Mouse (Mus musculus) MEL-GATA-1-ER (cell line): ENCODE measurements around the gene Tgfbr3.

ENCODE experiments used
- DNase-seq: peaks from one replicate; pipeline ENCODE4 v3.0.0-alpha.2; 2012; ENCODE audit warnings: low read depth; ENCODE audit errors: extremely low read depth

The Tgfbr3 gene

GRCm38 (mm10) chr5:107086166-107086565 lies 203.3 kb downstream of the Tgfbr3 start:
- no peak for DNase-seq

DNA sequence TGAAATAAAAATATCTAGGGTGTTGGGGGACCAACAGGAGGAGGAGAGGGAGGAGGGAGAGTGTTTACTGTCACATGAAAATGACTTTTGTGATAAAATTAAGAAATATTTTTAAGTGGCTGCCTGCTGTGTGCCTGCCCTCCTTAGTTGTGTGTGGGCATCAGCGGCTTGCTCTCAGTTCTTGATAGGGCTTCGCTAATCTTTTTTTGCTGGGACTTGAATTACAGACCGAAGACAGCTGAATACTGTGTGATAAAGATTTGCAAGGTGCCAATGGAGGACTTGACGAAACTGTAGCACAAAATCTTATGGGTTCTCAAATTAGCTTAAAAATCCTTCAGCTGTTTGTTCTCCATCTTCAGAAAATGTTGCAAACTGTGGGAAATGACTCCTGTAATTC lies 205.0 kb downstream of the Tgfbr3 start:
- no peak for DNase-seq

DNA sequence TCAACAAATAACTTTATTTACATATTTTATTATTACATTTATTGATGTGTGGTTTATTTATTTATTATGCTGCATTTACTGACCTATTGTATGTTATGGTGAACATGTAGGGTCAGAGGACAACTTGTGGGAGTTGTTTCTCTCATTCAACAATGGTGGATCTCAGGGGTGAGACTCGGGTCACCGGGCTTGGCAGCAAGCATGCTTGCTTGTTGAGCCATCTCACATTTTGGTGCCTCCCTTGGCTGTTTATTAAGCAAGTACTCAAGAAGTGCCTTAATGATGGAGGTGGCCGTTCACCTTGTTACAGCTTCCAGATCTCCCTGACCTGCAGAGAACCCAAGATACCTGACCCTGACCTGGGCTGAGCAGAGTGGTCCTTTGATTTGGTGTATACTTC lies 207.4 kb downstream of the Tgfbr3 start:
- DNase-seq = no peak

GRCm38 (mm10) chr5:107080986-107081624 lies 208.3 kb downstream of the Tgfbr3 start:
- no peak for DNase-seq

GRCm38 (mm10) chr5:107079920-107080319 lies 209.5 kb downstream of the Tgfbr3 start:
- no peak for DNase-seq

DNA sequence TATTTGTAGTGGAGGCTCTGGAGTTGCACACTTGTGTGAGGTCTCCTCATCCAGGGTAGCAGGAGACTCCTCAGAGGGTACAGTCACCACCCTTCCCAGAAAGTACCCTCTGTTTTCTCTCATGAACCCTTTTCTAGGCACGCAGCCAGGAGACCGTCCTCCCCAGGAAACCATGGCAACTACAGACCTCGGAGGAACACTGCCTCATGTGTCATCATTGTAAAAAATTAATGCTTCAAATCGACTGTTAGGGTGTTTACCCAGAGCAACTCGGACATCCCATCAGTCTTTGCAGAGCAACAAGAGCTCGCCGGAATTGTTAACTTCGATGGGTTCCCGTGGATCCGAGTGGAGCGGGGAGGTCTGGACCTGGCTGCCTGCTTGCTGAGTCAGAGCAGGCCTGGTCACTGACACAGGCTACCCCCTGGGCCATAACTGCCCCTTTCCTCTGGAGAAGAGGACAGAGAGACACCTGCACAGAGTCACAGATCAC lies 210.2 kb downstream of the Tgfbr3 start:
- DNase-seq = no peak

DNA sequence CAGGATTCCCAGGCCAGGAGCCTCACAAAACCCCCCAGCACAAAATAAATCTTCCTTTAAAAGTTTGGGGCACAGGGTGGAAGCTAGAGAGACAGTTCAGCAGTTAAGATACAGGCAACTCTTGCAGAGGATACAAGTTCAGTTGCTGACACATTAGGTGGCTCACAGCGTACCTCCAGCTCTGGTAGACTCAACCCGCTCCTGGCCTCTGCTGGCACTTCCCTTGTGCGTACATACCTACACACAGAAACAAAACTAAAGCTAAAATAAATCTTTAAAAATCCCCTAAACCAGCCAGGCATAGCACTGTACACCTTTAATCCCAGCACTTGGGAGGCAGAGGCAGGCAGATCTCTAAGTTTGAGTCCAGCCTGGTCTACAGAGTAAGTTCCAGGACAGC lies 211.1 kb downstream of the Tgfbr3 start:
- DNase-seq = no peak

DNA sequence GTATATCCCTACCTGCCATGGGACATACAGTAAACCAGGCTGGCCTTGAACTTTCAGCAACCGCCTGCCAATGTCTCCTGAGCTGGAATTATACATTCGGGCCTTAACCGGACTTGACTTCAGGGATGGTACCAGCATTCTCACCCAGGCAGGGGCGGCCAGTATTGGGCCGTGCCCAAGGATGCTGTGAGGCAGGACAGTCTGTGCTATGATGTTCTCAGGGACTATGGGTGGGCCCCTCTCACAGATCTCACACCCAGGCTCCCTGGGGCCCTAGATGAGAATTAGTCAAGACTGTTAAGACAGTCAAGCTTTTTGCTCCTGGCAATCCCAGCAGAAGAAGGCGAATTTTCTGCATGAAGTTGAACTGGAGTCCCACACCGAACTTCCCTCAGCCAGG lies 211.5 kb downstream of the Tgfbr3 start:
- DNase-seq = no peak

DNA sequence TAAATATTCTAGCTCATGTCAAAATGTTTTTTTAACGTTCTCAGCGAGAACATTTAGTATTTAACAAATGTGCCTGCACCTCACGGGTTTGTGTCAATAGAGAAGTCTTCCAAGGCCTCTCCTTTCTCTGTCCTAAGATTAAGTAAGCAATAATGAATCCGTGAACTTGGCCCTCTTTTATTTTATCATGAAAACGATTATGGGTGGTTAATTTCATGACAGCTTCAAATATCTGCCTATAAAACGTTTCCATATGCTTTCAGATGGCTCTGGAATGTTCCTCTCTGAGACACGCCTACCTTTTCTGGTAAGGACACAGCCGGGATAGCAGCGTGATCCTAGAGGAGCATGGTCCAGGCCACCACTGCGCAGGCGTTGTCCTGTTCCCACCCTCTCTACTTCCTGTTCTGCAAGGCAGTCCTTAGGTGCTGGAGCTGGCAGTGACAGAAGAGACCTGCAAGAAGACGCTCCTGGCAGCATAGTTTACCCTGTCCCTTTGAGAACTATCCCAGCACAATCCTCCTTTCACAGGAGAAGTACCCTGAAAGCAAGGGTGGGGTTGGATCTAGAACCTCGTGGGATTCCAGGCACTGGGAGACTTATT lies 214.3 kb downstream of the Tgfbr3 start:
- peak; percentile 54 for DNase-seq

GRCm38 (mm10) chr5:107074350-107074749 lies 215.1 kb downstream of the Tgfbr3 start:
- DNase-seq = no peak

GRCm38 (mm10) chr5:107073536-107073935 lies 215.9 kb downstream of the Tgfbr3 start:
- no peak for DNase-seq

DNA sequence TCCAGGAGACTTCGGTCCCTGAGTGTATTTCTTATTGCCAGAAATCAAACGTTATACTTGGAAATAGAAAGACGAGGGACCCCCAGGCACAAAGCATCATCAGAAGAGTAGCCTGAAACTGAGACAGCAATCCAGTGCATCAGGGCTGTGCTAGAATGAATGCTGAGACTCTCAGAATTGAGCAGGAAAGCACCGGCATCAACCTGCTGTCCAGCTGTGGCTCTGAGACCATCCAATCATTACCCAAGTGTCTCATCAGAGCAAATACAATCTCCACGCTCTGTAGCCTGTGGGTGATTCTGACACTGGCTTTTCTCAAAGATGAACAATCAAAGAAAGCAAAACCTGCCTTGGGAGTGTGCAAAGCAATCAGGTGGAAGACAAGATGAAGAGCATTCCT lies 221.3 kb downstream of the Tgfbr3 start:
- DNase-seq = no peak

GRCm38 (mm10) chr5:107067531-107067930 lies 221.9 kb downstream of the Tgfbr3 start:
- DNase-seq = no peak

DNA sequence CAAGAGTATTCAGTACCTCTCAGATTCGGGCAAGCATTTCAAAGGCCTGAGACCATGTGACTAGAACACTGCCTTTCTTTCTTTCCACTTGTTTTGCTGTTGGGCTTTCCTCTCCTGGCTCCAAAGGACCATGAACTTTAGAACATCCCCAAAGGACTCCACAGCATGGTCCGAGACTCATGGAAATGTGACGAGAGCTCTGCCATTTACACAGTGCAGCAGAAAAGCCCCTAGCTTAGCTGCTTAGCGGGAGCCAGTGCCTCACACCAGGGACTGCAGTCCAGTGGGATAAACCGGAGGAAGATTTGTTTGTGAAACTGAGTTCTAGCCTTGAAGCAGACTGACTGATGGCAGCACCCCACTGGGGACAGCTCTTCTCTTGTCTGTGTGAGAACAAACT lies 224.5 kb downstream of the Tgfbr3 start:
- no peak for DNase-seq

GRCm38 (mm10) chr5:107062229-107062852 lies 227.1 kb downstream of the Tgfbr3 start:
- no peak for DNase-seq

DNA sequence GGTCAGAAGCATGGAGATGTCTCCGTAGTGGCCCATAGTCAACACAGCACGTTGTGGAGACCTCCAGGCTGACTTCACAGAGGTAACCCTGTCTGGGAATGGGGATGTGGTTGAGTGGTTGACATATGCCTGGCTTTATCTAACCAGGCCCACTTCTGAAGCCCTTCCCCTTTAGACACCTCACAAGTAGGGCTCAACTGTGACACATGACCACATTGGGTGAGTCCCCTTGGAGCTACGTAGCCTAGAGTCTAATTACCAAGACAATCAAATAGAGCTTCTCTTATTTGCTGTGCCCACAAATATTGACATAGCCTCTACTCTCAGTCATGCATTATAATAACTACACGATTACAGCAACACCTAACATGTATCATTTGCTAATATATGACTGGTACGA lies 229.9 kb downstream of the Tgfbr3 start:
- DNase-seq = peak; percentile 64

- DNase-seq = no peak
Measured at GRCm38 (mm10) chr5:107058642-107059041, 230.8 kb downstream of the Tgfbr3 start.
